Mouse (Mus musculus) gastrocnemius, adult 8-10 months (tissue): ENCODE results near the gene Eif2ak1. TPM values are rescaled to one million over a fixed set of nuclear protein-coding genes. Genes with fewer than 3 reads are reported as not detected.
A peak's percentile ranks its signal among the peaks of the same experiment; 100 is the strongest.

Experiments used
- DNase-seq, 2 experiments: peaks; one replicate each; pipeline ENCODE4 v3.0.0; 2022; ENCODE audit warnings: low spot score in 2 of 2
- total RNA-seq, 4 experiments: library from RNA; stranded (reverse); gene quantifications; 2 replicates each; pipeline ENCODE4 v1.2.4; 2022

Eif2ak1 gene
- total RNA-seq, 4 experiments from 2014 or later = 27.6 to 29.2 (median 28.2) TPM

DNA sequence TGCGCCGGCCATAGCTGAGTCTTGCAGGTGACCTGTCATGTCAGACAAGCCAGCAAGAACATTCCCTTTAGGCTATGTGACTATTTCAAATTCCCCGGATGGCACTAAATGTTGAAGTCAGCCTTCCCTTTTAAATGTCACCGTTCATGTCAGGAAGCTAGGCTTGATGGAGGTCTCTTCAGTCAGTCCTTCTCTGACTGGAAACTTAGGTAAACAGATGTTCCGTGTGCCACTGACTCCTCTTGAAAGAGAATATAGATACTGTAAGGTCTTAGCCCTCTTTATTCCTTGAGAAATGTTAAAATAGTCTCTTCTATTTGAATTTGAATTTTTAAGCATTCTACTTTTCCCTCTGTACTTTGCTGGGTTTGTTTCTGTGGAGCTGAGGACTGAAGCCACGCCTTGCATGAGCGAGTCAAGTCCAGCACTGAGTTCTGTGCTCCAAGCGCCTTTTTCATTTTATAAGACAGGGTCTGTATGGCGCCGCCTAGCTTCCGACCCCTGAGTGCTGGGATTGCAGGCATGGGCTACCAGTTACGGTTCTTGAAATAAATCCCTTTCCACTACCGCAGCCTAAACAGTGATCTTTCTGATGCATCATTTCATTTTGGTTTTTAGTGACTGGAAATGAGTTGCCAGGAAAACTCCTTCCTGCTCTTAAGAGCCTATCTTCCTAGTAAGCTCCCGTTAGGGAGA is 80.2 kb downstream of the Eif2ak1 start, which contains the start of gene Ankrd61:
Ankrd61 (minus strand) TSS at position 51 of the 696 bp plus-strand sequence.
- no peak for DNase-seq

DNA sequence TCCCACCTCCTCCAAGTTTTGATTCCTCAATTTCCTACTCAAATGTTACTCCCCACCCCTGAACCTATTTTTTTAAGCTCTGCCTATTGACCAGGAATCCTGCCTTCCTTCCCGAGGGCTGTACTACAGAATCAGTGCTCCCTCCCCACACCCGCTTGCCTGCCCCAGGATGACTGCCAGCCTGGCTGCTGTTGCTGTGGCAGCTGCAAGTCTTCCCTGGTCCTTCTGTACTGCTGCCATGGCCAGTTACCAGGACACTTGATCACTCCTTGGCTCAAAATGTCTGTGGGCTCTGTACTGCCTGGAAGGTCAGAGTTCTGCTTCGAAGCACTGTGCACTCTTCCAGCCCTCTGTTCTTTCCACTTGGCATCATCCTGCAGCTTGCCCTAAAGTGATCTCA is 84.5 kb downstream of the Eif2ak1 start:
- DNase-seq = peak; percentile 80 to 87

DNA sequence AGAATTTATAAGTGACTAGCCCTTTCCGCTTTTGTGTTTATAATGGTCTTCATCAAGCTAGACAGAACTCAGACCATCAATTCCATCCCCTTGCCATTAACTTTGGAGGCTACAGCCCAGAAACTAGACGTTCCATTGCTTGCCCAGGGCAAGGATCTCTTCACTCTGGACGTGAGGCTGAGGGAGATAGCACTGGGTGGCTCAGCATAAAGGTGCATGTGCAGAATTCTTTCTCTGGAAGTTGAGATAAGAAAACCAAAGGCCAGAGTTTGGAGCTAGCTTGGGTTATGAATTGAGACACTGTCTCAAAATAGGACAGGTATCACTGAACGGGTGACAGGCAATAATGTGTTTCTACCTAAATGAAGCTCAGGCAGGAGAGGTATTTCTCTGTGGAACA is 86.2 kb downstream of the Eif2ak1 start:
- DNase-seq = no peak

DNA sequence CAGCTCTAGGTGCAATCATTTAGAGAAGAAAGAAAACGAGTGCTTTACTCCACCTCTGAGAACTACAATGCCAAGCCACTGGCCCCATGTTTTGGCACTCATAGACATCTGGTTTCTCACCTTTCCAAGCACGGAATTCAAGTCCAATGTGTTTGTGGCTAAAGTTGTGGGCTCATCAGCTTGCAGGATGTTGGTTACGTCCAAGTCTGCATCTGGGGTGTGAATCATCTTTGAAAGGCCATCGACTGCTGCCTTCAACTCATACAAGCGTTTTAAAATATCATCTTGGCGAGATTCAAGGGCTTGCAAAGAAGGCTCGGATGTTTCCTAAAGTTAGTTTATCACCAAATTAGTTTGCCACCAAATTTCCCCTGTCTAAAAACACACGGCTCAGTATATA is 88.8 kb downstream of the Eif2ak1 start:
- no peak for DNase-seq

DNA sequence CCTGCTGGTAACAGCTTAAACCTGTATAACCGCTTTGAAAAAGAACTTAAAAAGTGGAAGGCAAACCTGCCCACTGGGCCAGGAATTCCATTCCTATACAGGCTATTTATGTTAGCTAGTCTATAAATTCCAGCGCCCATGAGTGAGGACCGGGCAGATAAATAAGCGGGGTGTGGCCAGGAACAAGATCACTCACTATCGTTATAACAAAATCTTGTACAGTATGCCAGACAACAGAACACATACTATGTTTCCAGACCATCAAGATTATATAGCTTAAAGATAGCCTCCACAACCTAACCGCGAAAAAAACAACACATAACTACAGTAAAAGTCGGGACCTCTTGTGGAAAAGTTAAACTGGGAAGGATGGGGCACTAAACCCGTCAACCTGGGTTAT is 91.3 kb downstream of the Eif2ak1 start:
- no peak for DNase-seq

DNA sequence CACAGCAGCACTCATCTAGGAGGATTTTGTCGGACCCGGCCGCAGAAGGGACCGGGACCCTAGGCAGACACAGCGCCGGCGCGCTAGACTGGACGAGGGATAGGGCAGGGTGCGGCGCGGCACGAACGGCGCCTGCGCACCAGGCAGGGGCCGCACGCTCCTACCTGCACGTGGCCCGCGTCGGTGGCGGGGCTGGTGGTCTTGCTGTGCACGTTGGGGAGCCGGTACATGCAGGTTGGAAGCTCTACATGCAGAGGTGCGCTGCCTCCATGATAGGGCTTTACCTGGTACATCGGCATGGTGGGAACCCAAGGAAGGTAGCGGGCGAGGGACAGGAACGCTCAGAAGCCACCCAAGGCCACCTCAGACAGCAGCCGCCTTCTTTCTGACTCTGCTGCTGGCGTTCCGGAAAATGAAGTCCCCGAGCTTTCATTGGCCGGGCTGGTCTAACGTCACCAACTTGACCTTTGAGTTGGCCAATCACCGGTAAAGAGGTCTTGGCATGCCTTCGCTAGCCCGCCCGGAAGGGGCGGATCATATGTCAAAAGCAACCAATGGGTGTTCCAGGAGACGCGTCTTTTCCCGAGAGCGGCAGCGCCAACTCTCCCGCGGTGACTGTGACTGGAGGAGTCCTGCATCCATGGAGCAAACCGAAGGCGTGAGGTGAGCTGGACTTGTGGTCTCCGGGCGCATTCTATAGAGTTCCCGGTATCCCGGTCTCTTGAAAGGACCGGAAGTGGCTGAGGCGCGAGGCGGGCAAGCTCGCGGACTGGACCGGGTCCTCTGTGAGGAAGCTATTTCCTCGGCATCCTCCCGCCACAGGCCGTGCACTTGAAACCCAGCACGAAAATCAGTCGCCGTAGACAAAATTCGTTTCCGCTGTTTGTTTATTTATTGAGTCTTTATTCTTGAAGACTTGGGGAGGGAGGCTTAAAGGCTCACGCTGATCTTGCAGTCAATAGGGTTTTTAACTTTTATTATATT is 92.1 kb downstream of the Eif2ak1 start, which contains the start of the genes Aimp2 and Pms2:
Aimp2 (minus strand) TSS at position 431 of the 984 bp plus-strand sequence.
Pms2 (plus strand) TSS at position 548 of the 984 bp plus-strand sequence.
- peak; percentile 93 to 96 for DNase-seq

DNA sequence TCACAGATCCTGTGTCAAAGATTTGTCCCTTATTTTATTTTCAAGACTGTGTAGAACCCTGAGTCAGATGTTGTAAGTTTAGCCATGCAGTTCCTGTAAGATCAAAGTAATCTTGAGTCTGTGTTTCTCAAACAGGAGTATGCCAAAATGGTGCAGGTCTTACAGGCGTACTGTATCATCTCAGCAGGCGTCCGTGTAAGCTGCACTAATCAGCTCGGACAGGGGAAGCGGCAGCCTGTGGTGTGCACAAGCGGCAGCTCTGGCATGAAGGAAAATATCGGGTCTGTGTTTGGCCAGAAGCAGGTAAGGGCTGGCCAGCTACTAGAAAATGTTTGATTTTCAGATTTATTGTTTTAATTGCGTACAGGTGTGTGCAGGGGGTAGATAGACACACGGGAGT is 98.6 kb downstream of the Eif2ak1 start:
- no peak for DNase-seq

DNA sequence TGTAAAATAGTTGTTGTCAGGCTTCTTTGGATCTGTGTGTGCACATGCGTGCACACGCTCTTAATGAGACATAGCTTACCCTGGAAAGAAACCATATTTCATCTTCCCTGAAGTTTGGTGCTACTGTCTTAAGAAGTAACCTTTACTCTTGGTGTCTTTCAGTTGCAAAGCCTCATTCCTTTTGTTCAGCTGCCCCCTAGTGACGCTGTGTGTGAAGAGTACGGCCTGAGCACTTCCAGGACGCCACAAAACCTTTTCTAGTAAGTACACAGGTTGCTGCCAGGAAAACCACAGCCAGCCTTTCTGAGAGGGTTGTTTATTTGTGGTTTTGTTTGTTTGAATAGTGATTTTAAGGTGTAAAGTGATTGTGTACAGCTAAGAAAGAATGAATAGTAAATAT is 99.8 kb downstream of the Eif2ak1 start:
- DNase-seq = peak; percentile 23 to 46

DNA sequence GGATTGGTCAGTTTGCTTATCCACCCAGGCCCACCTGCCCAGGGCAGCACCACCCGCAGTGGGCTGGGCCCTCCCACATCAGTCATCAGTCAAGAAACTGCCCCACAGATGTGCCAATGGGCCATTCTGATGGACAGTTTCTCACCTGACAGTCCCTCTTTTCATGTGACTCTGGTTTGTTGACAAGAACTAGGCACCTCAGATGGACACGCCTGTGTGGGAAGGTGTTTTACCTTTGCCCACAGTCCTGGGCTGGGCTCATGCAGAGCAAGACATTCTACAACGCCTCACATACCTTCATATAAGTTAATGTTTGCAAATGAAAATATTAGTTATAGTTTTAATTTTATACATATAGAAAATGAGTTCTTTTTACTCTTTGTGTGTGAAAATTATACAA is 100.5 kb downstream of the Eif2ak1 start:
- DNase-seq = no peak

DNA sequence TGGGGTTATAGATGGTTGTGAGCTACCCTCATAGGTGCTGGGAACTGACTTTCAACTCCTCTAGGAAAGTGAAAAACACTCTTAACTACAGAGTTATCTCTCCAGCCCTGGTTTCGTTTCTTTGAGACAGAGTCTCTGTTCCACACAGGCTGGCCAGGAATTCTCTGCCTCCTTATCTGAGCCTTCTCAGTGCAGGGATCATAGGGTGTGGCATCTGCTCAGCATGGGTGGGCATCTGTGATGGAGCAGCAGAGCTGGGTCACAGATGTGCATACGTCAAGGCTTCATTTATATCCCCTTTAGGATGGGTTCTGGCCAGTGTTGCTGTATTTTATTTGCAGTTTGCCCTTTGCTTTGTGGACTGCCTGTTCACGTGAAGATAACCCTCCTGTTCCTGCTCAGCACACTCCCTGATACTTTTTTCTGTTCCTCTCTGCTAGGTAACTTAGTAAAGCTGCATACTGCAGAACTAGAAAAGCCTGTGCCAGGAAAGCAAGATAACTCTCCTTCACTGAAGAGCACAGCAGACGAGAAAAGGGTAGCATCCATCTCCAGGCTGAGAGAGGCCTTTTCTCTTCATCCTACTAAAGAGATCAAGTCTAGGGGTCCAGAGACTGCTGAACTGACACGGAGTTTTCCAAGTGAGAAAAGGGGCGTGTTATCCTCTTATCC is 107.3 kb downstream of the Eif2ak1 start:
- DNase-seq = no peak

DNA sequence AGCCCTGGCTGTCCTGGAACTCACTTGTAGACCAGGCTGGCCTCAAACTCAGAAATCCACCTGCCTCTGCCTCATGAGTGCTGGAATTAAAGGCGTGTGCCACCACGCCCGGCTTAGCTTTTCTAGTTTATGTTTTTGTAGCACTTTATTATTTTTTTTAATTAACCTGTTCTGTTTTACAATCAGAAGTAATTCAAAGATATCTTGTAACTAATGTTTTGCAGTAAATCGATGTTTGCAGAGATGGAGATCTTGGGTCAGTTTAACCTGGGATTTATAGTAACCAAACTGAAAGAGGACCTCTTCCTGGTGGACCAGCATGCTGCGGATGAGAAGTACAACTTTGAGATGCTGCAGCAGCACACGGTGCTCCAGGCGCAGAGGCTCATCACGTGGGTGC is 110.3 kb downstream of the Eif2ak1 start, which contains the start of gene Gm42421:
Gm42421 (plus strand) TSS at position 301 of the 400 bp plus-strand sequence.
- DNase-seq = no peak

DNA sequence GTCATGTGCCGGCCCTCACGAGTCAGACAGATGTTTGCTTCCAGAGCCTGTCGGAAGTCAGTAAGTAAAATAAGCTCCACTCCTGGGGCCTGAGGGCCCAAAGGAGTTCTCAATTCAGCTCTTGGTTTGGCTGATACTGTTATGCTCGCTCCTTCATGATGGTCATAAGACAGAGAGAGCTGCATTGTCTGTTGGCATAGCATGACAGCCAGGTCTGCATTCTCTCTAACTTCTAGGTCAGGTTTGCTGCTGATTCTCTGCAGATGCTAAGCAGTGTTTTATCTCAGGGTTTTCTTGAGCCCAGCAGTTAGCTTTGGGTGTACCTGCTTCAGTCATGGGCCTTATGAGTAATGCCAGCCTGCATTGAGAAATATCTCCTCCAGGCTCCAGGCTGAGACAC is 111.7 kb downstream of the Eif2ak1 start:
- DNase-seq = no peak

DNA sequence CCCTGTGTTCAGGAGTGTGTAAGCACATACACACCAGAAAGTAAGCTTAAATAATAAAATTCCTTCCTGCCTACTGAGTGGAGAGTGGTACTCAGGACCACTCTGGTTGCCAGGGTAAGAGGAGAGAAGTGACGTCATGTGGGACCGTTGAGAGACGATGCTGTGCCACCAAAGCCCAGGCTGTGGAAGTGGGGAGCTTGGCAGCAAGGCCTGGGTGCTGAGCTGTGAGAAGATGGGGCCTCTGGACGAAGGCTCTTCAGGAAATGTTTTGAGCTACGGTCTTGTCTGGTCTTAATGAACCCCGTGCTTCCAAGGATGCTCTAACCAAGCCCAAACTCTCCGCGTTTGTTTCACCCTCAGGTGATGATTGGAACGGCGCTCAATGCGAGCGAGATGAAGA is 113.1 kb downstream of the Eif2ak1 start:
- no peak for DNase-seq

DNA sequence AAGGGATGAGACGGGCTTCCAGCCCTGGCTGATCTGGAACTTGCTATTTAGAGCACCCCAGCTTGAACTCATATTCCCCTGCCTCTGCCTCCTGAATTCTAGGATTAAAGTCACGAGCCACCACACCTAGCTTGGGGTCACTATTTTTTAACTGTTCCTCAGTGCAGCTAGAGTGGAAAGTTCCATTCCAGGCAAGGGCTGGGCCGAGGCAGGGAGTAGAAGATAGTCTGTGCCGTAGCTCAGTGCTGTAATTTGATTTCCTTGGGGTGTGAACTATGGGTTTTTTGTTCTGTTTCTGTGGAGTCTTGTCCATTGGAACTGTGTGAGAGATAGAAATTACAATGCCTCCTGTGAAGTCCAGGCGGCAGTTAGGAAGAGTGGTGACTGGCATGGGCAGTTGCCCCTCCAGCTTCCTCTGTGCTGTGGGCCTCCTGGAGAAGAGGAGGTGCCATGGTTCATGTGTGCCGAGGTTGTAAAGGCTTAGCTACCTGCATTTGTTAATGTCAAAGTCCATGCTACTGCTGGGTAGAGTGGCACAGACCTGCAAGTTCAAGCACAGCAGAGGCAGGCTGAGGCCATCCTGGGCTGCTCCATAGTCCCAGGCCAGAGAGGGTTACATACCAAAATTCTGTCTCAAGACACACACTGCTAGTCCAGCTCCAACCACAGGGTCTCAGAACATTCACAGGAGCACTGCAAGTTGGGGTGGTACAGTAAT is 114.4 kb downstream of the Eif2ak1 start:
- DNase-seq = no peak

DNA sequence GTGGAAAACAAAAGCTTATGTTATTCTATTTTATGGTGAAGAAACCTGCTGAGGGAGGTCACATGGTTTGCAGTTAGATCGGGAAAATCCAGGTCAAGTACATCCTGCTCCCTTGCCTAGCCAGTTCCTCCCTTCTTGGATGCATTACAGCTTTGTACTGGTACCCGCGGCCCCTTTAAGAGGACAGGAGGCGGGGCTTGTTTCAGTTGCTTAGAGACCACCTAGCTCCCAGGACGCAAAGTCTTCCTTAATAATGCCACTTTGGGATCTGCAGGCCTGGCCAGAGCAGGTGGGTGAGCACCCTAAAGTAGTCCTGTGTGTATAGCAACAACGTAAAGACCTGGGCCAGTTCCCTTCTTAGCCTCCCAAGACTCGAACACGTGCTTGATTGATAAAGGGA is 115.2 kb downstream of the Eif2ak1 start, which contains the start of gene Rsph10b:
Rsph10b (plus strand) TSS at position 205 of the 400 bp plus-strand sequence.
- DNase-seq = no peak

DNA sequence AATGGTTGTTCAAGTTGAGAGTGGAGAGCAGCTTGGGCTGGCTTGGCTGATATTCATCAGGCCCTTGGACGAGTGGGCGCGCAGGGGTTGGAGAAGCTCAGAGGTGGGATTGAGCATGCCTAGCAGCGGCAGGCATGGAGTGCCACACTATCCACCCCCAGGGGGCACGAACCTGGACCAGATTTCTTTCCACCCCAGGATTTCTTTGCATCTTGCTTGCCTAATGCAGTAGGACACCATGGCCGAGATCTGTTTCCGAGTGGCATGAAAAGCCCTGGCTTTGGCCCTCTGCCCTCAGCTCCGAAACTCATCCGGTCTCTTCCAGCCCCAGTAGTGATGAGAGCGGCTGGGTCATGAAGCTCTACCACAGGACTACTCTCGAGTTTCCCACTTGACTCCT is 115.8 kb downstream of the Eif2ak1 start:
- DNase-seq = no peak

DNA sequence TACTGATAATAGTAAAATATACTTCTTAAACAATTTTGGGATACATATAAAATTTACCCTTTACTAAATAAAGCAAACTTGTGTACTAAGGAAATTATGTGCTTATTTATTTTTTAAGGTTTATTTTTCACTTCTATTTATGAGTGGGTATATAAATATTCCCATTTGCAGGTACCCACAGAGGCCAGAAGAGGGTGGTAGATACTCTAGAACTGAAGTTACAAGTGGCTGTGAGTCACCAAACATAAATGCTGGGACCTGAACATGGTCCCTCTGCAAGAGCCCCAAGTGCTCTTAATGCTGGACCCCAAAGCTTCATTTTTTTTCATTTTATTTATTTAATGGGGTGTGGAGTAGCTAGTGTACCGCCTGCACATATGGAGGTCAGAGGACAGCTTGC is 116.3 kb downstream of the Eif2ak1 start:
- no peak for DNase-seq

DNA sequence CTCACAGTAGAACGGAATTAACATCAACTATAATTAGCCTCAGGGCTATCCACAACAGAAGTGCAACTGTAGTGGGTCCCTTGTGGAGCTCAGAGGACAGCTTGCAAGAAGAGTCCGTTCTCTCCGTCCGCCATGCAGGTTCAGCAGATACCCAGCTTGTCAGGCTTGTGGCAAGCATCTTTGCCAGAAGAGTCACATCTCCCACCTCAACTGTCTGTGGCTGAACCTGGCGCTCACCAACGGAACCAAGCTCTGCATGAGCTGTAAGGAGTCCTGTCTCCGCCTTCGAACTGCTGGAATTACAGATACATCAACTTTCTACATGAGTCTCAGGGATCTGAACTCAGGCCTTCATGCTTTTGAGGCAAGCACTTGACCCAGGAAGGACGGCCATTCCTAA is 118.6 kb downstream of the Eif2ak1 start:
- no peak for DNase-seq

DNA sequence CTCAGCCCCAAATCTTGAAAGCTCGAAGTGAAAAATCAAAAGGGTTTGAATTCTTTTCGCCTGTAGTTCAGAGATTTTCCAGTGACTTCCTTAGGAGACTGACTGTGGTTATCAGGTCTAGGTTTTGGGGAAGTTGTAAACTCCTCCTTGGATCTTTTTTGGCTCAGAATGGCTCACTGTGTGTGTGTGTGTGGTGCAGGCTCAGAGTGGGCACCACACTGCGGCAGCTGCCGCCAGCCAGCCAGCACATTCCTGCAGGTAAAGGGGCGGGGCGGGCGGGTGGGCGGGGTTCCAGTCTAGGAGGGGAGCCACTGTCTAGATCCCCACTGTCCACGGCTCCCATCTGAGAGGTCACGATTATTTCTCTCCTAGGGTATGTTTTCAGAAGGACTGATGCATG is 124.0 kb downstream of the Eif2ak1 start:
- DNase-seq = no peak

DNA sequence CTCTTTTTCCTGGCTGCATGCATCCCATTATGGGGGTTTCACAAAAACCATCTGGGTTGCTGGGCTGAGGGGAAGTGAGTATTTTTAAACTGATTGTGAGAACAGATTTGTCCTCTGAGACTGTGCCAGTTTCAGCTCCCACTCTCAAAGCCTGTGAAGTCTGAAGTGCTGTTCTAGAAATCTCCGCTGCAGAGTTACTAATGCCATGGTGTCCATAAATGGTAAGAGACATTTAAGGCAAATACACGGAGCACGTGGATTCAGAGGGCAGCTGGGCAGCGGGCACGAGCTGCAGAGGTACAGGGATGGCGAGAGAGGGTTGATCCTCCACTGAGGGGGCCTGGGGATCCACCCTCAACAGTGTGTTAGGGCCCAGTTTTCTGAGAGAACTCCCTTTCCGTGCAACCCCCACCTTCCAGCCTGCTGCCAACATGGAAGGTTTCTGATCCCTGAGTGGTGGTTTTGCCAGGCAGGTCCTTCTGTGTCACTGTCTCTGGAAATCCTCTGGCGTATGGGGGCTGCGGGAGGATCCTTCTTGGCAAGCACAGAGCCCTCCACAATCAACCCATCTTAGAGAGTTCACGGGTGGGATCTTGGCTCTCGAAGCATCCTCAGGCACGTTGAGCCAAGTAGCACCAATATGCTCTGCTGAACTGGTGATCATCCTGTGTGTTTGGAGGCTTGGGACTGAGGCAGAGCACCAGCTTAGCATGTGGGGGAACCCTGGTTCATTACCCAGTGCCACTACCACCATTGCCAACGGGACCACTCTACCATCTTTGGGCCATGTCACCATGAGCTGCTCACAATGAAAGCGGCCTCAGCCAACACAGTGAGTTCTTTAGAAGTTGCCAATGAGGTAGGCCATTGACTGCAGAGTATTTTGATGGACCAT is 125.9 kb downstream of the Eif2ak1 start:
- no peak for DNase-seq
